ENCODE assay signal across 22 mouse cellular contexts in the genomic region with DNA sequence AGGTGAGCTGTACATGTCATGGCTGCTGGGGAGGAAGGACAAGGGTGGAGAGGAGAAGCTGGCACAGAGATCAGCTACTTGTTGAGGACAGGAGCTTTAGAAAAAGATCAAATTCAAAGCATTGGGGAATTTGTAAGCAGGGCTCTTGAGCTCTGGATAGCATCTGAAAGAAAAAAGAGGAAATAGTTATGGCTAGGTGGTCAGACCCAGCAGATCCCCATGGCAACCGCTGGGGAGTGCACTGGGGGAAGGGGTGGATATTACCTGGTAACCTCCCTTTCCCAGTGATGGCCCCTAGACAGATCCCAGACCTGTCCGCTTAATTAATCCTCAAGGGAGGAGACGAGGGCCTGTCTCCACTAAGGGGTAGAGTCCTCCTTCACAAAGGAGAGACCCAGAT. TPM values are rescaled to one million over a fixed set of nuclear protein-coding genes. Genes with fewer than 3 reads are reported as not detected.
A peak's percentile ranks its signal among the peaks of the same experiment; 100 is the strongest.
DNase-seq lines count a peak whose midpoint lies in the region; ATAC-seq and TF ChIP-seq lines count a peak whose summit lies in the region.
"Had no signal": no experiment of that assay in that cellular context is flagged by ENCODE, and none has a peak within 500 bp of the region (broad histone marks: within the 10 kb centered on the region; RNA-seq: fewer than 3 reads in every experiment).

No protein-coding gene starts in this region.

- H3K27ac ChIP-seq in CH12.LX (ENCODE audit: insufficient read depth, low read depth), result 0 out of 2 replicates have a peak overlapping the region, but pooled peaks have one; percentile 37
- no peak overlapping the region for H3K27ac ChIP-seq in forebrain, embryonic 10.5 days
- H3K27ac ChIP-seq: embryonic facial prominence, embryonic 12.5 days; forebrain, embryonic 12.5 days; heart, adult 2 months; heart, embryonic 15.5 days had no signal

- TF ChIP-seq CTCF in CH12.LX (conservative IDR thresholded peaks at IDR 0.05 in 1 of 2, IDR thresholded peaks at IDR 0.05 in 1 of 2; ENCODE audit: low read depth in 2 of 2, low read length in 2 of 2), result no peak

- no peak for TF ChIP-seq RAD21 in CH12.LX (IDR thresholded peaks at IDR 0.05; ENCODE audit: low read depth, low read length)

- H3K9me3 ChIP-seq in CH12.LX (replicated peaks; ENCODE audit: low read length), result peaks cover 7% of the 10 kb centered on the region
- H3K9me3 ChIP-seq in forebrain, embryonic 10.5 days, result peaks cover 10% of the 10 kb centered on the region
- H3K9me3 ChIP-seq: embryonic facial prominence, embryonic 12.5 days; forebrain, embryonic 12.5 days; heart, embryonic 15.5 days had no signal

- in situ Hi-C loops in CH12.LX (cut with MboI; ENCODE audit: low pct_ligation_motif_present, low pct_unique_long_range_greater_than_20kb, low sequenced_read_pairs), result loop anchor here (10.0 kb wide), 1 partner anchor 115 kb away; no protein-coding TSS in a partner anchor

- no peaks in the 10 kb centered on the region for H3K27me3 ChIP-seq in CH12.LX (replicated peaks)
- no peaks in the 10 kb centered on the region; the same call in 1 of the 2 replicates for H3K27me3 ChIP-seq in splenic B cell, adult 2 months (ENCODE audit: control insufficient read depth, insufficient read depth, low read length, poor library complexity, severe bottlenecking)
- peaks cover 5% of the 10 kb centered on the region; the same call in 1 of the 2 replicates for H3K27me3 ChIP-seq in forebrain, embryonic 10.5 days (ENCODE audit: poor library complexity, severe bottlenecking)
- H3K27me3 ChIP-seq: embryonic facial prominence, embryonic 12.5 days; heart, embryonic 15.5 days had no signal

- TF ChIP-seq EP300 in CH12.LX (IDR thresholded peaks at IDR 0.05; ENCODE audit: low read length), result peak; percentile 44; the same call in 1 of the 2 replicates

- peak; percentile 80 for DNase-seq in A20 (ENCODE audit: low read depth, low spot score)
- DNase-seq in CH12.LX (ENCODE audit: extremely low read depth), result peak; percentile 69
- DNase-seq in splenic B cell, adult 2 months (ENCODE audit: low read depth, low spot score), result peak; percentile 18
- no peak for DNase-seq in forebrain, embryonic 10.5 days (ENCODE audit: extremely low spot score, low spot score)
- DNase-seq: adrenal gland, adult 8-10 months; adrenal gland, postnatal 36 days; cerebellum, adult 2 months; cerebellum, postnatal 10 days; gastrocnemius, postnatal 10 days; heart, adult 2 months had no signal

- ATAC-seq in granulocyte monocyte progenitor cell, adult 5-6 weeks (replicated peaks; ENCODE audit: poor library complexity, severe bottlenecking), result peak; percentile 44; the same call in 1 of the 2 replicates
- ATAC-seq in monocyte, adult 5-6 weeks (replicated peaks; ENCODE audit: insufficient number of reproducible peaks, low FRiP score, low TSS enrichment, poor library complexity, severe bottlenecking), result no peak
- ATAC-seq: CD4-positive, CD25-positive, alpha-beta regulatory T cell, adult 4 months; forebrain, embryonic 16.5 days; hindbrain, embryonic 16.5 days; inflammation-experienced regulatory T-cells, adult 6 months had no signal

- WGBS in forebrain, embryonic 10.5 days, result 84% methylated on average over 3 of the region's 3 CpGs

- peak overlapping the region; percentile 34; the same call in 1 of the 2 replicates for H3K4me2 ChIP-seq in CH12.LX (ENCODE audit: insufficient read depth, low read depth, poor library complexity, severe bottlenecking)
- H3K4me2 ChIP-seq: embryonic facial prominence, embryonic 12.5 days; forebrain, embryonic 12.5 days; heart, embryonic 11.5 days; heart, embryonic 15.5 days had no signal

- H3K4me1 ChIP-seq in CH12.LX (ENCODE audit: control insufficient read depth in 1 of 2, insufficient read depth in 2 of 2), result peaks cover 8 to 32% of the 10 kb centered on the region in 2 experiments; a peak in 3 of 4 replicates
- H3K4me1 ChIP-seq in forebrain, embryonic 10.5 days, result peaks cover 14% of the 10 kb centered on the region
- H3K4me1 ChIP-seq: embryonic facial prominence, embryonic 12.5 days had no signal

- H3K9ac ChIP-seq in CH12.LX (ENCODE audit: insufficient read depth, low read depth), result no peak overlapping the region
- H3K9ac ChIP-seq: embryonic facial prominence, embryonic 12.5 days; forebrain, embryonic 12.5 days; heart, embryonic 15.5 days had no signal

- TF ChIP-seq POLR2A in CH12.LX (IDR thresholded peaks at IDR 0.05; ENCODE audit: low read depth, low read length), result no peak

- H3K4me3 ChIP-seq in CH12.LX (replicated peaks in 1 of 3; ENCODE audit: low read depth in 2 of 3, low read length in 2 of 3, poor library complexity in 1 of 3), result no peak overlapping the region
- no peak overlapping the region for H3K4me3 ChIP-seq in forebrain, embryonic 10.5 days
- H3K4me3 ChIP-seq: embryonic facial prominence, embryonic 12.5 days; forebrain, embryonic 12.5 days; heart, adult 2 months; heart, embryonic 15.5 days had no signal

- no peaks in the 10 kb centered on the region for H3K79me2 ChIP-seq in CH12.LX (replicated peaks; ENCODE audit: control insufficient read depth, extremely low read depth, insufficient read depth, poor library complexity, severe bottlenecking)

- dilution Hi-C loops in CH12.LX (cut with MboI; ENCODE audit: extremely low pct_ligation_motif_present, extremely low pct_unique_long_range_greater_than_20kb, low sequenced_read_pairs), result no loop called here

- H3K36me3 ChIP-seq in CH12.LX (replicated peaks in 1 of 2; ENCODE audit: control insufficient read depth in 1 of 2, insufficient read depth in 1 of 2, low read length in 1 of 2), result no peaks in the 10 kb centered on the region
- no peaks in the 10 kb centered on the region for H3K36me3 ChIP-seq in splenic B cell, adult 2 months (ENCODE audit: control insufficient read depth, insufficient read depth, low read length, poor library complexity, severe bottlenecking)
- no peaks in the 10 kb centered on the region for H3K36me3 ChIP-seq in forebrain, embryonic 10.5 days (replicated peaks)
- H3K36me3 ChIP-seq: embryonic facial prominence, embryonic 12.5 days; forebrain, embryonic 12.5 days; heart, embryonic 15.5 days had no signal

TF ChIP-seq in CH12.LX, 34 proteins besides CTCF, POLR2A, EP300 and RAD21 (continues in another document):
- TF ChIP-seq HCFC1 (IDR thresholded peaks at IDR 0.05; ENCODE audit: low read depth, low read length), result no peak
- no peak for TF ChIP-seq MEF2A (IDR thresholded peaks at IDR 0.05; ENCODE audit: borderline replicate concordance, low read depth, low read length)
- TF ChIP-seq IRF4 (IDR thresholded peaks at IDR 0.05; ENCODE audit: low read depth, low read length), result peak; percentile 48; the same call in 1 of the 2 replicates
- no peak for TF ChIP-seq GABPA (IDR thresholded peaks at IDR 0.05; ENCODE audit: insufficient replicate concordance, low read depth, low read length)
- TF ChIP-seq SIN3A (IDR thresholded peaks at IDR 0.05; ENCODE audit: low read length), result no peak
- TF ChIP-seq MYC (IDR thresholded peaks at IDR 0.05; ENCODE audit: low read depth, low read length), result no peak
- TF ChIP-seq NRF1 (IDR thresholded peaks at IDR 0.05; ENCODE audit: low read depth, low read length), result no peak
- TF ChIP-seq USF1 (IDR thresholded peaks at IDR 0.05; ENCODE audit: low read depth, low read length), result no peak
- no peak for TF ChIP-seq JUND (conservative IDR thresholded peaks at IDR 0.05; ENCODE audit: low read depth, low read length)
- TF ChIP-seq USF2 (conservative IDR thresholded peaks at IDR 0.05; ENCODE audit: low read depth, low read length), result no peak
- TF ChIP-seq ZNF384 (IDR thresholded peaks at IDR 0.05; ENCODE audit: low read depth, low read length), result no peak
- no peak for TF ChIP-seq E2F4 (IDR thresholded peaks at IDR 0.05; ENCODE audit: insufficient replicate concordance, low read depth, low read length)
- no peak for TF ChIP-seq ZKSCAN1 (IDR thresholded peaks at IDR 0.05; ENCODE audit: borderline replicate concordance, low read depth, low read length)
- TF ChIP-seq ETS1 (conservative IDR thresholded peaks at IDR 0.05; ENCODE audit: low read depth, low read length), result no peak
- peak; percentile 74 for TF ChIP-seq CHD2 (IDR thresholded peaks at IDR 0.05; ENCODE audit: low read length)
- no peak for TF ChIP-seq MAX (IDR thresholded peaks at IDR 0.05; ENCODE audit: low read length)
- 0 out of 2 replicates have a peak, but pooled peaks have one; percentile 11 for TF ChIP-seq BHLHE40 (IDR thresholded peaks at IDR 0.05; ENCODE audit: low read depth, low read length)
- no peak for TF ChIP-seq ZC3H11A (IDR thresholded peaks at IDR 0.05; ENCODE audit: low read depth, low read length)
- TF ChIP-seq POLR2AphosphoS2 (IDR thresholded peaks at IDR 0.05; ENCODE audit: low read depth, low read length), result no peak
- no peak for TF ChIP-seq JUN (IDR thresholded peaks at IDR 0.05; ENCODE audit: insufficient read depth, low read depth, low read length)
- TF ChIP-seq MXI1 (IDR thresholded peaks at IDR 0.05; ENCODE audit: low read depth, low read length), result peak; percentile 70
- TF ChIP-seq RCOR1 (conservative IDR thresholded peaks at IDR 0.05; ENCODE audit: low read depth, low read length), result no peak
- TF ChIP-seq ELF1 (IDR thresholded peaks at IDR 0.05; ENCODE audit: low read depth, low read length), result no peak
- no peak for TF ChIP-seq MAZ (IDR thresholded peaks at IDR 0.05; ENCODE audit: low read depth, low read length)
- no peak for TF ChIP-seq SMC3 (IDR thresholded peaks at IDR 0.05; ENCODE audit: low read depth, low read length)
- TF ChIP-seq TBP (conservative IDR thresholded peaks at IDR 0.05; ENCODE audit: low read depth, low read length), result no peak
- TF ChIP-seq UBTF (IDR thresholded peaks at IDR 0.05; ENCODE audit: low read depth, low read length), result no peak

RNA-seq across cellular contexts. Expression of a gene that starts 5.0 kb away (rescaled TPM):
- 6.4 and 12.0 TPM in 2 replicates for total RNA-seq in CH12.LX (2012; rRNA removed)
- total RNA-seq in CH12.LX (2014; rRNA removed), result 4.0 and 4.5 TPM in 2 replicates
- polyA plus RNA-seq in CH12.LX (2012; ENCODE audit: insufficient read length, low read depth), result 6.0 and 6.4 TPM in 2 replicates
- total RNA-seq in granulocyte monocyte progenitor cell, adult 5-6 weeks (2014; fragmentation: Nextera tagmentation), result 5.7 and 8.4 TPM in 2 replicates
- total RNA-seq in granulocyte monocyte progenitor cell, adult 5-6 weeks (2017), result 21.9 and 29.1 TPM in 2 replicates
- 16.7 to 50.4 TPM (median 25.1 TPM) in 3 replicates for total RNA-seq in monocyte, adult 5-6 weeks (2017)
- 0.95 and 2.9 TPM in 2 replicates for polyA plus RNA-seq in forebrain, embryonic 10.5 days (2016; fragmentation: Nextera tagmentation; extraction: Ambion mirVana)

RNA-seq across cellular contexts. Expression of a gene that starts 5.2 kb away (rescaled TPM):
- total RNA-seq in CH12.LX (2012; rRNA removed) (not detected in 2 replicates), CH12.LX (2014; rRNA removed) (not detected in 2 replicates)
- not detected in 2 replicates for polyA plus RNA-seq in CH12.LX (2012; ENCODE audit: insufficient read length, low read depth)
- not detected in 2 replicates for total RNA-seq in granulocyte monocyte progenitor cell, adult 5-6 weeks (2014; fragmentation: Nextera tagmentation)
- not detected in 2 replicates for total RNA-seq in granulocyte monocyte progenitor cell, adult 5-6 weeks (2017)
- not detected in 3 replicates for total RNA-seq in monocyte, adult 5-6 weeks (2017)
- polyA plus RNA-seq in forebrain, embryonic 10.5 days (2016; fragmentation: Nextera tagmentation; extraction: Ambion mirVana), result 0.16 and 0.32 TPM in 2 replicates
- total RNA-seq: gastrocnemius, postnatal 10 days; gastrocnemius, postnatal 4 days; heart, adult 2 months; heart, postnatal 25 days had no signal
- polyA plus RNA-seq: CD4-positive, CD25-positive, alpha-beta regulatory T cell, adult 4 months; forebrain, embryonic 16.5 days had no signal
